Mouse (Mus musculus) heart, adult 8-10 months (tissue): ENCODE data around the gene Sumo2. TPM values are rescaled to one million over a fixed set of nuclear protein-coding genes. Genes with fewer than 3 reads are reported as not detected.
"Not testable (repeated sequence)": the region's sequence is repeated elsewhere in the genome, so short reads cannot be mapped to it uniquely, and the experiment has no call there.

Experiments
- DNase-seq: peaks from one replicate; pipeline ENCODE4 v3.0.0; 2022; ENCODE audit warnings: low spot score
- total RNA-seq, 4 experiments: library from RNA; stranded (reverse); gene quantifications; 2 replicates each; pipeline ENCODE4 v1.2.4; 2022

The Sumo2 gene
- total RNA-seq, 4 experiments from 2014 or later, result 166 to 179 (median 176) TPM

DNA sequence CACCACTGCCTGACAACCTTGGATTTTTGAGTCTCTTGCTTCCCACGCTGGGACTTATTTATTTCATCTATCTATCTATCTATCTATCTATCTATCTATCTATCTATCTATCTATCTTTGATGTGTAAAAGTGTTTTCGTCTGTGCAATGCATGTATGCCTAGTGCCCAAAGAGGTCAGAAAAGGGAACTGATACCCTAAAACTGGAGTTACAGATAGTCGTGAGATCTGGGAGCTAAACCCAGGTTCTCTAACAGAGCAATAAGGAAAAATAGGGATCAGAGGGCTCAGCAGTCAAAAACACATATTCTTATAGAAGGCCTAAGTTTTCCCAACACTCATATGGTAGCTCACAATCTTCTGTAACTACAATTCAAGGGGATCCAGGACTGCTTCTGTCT lies 16.5 kb downstream of the Sumo2 start:
- DNase-seq, result no peak

GRCm38 (mm10) chr11:115518693-115519092 lies 17.4 kb downstream of the Sumo2 start:
- DNase-seq, result no peak

- no peak for DNase-seq
Measured at GRCm38 (mm10) chr11:115516942-115517341, 19.1 kb downstream of the Sumo2 start.

GRCm38 (mm10) chr11:115515021-115515420 lies 21.1 kb downstream of the Sumo2 start:
- no peak for DNase-seq

- peak; percentile 100 for DNase-seq
Measured at GRCm38 (mm10) chr11:115514238-115514663, 21.8 kb downstream of the Sumo2 start, which contains the start of gene Jpt1. Gene Jpt1 (minus strand): TSS chr11:115514387.

DNA sequence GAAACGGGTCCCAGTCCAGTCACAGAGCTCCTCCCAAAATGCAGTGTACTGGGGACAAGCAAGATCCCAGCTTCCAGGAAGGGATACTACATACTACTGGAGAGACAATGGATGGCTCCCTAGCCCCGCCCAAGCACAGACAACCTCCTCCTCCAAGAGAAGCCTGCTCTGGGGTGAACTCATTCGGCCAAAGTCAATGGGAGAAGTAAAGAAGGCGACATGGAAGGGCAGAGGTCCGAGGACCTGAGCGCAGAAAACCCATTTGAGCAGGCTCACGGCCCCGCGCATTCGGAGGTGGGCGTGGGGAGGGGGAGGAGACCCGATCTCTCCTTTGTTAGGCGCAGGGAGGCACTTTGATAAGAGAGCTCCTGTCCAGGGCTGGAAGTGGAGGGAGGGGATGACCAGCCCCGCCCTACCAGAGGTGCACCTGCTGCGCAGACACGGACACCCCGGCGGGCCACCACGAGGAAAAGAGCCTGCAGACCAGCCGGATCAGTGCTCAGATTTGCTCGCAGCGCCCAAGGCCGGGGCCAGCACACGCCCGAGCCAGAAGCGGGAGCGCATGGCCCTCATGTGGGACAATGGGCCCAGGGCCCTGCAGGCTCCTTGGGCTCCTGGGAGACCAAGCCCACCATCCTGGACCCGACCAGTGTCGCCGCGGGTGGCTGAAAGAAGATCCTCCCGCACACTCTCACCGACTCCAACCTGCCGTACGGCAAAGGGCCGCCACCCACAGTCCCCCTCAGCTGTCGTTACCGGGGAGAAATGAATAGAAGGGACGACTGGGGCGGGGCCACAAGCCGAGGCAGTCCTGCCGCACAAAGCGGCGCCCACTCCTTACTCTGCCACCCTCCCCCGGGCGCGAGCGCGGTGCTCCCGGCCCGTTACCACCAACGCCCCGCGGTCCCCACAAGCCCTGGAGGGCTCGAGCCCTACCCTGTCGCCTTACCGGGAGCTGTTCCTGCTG lies 22.5 kb downstream of the Sumo2 start:
- peak; percentile 40 for DNase-seq

GRCm38 (mm10) chr11:115512407-115513183 lies 23.5 kb downstream of the Sumo2 start:
- DNase-seq, result peak; percentile 40

GRCm38 (mm10) chr11:115512004-115512403 lies 24.1 kb downstream of the Sumo2 start:
- no peak for DNase-seq

- DNase-seq, result no peak
Measured at GRCm38 (mm10) chr11:115511121-115511520, 25.0 kb downstream of the Sumo2 start.

GRCm38 (mm10) chr11:115510507-115510888 lies 25.6 kb downstream of the Sumo2 start:
- no peak for DNase-seq

GRCm38 (mm10) chr11:115509773-115510506 lies 26.1 kb downstream of the Sumo2 start:
- DNase-seq, result no peak

GRCm38 (mm10) chr11:115508061-115508460 lies 28.0 kb downstream of the Sumo2 start:
- DNase-seq, result no peak

- DNase-seq, result no peak
Measured at GRCm38 (mm10) chr11:115506586-115506985, 29.5 kb downstream of the Sumo2 start.

DNA sequence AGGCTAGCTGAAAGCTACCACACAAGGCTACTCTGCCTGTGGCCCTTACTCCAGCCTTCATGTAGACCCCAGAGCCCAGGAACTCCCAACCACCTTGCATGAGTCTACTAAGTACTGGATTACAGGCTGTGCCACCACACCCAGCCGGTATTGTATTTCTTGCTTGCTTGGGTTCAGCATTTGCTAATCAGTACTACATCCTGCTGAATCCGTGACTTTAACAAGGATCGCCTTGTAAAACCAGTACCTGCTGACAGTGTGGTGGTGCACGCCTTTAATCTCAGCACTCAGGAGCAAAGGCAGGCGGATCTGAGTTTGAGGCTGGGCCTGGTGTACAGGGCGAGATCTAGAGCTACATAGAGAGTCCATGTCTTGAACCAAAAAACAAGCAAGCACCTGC lies 33.4 kb downstream of the Sumo2 start:
- no peak for DNase-seq

DNA sequence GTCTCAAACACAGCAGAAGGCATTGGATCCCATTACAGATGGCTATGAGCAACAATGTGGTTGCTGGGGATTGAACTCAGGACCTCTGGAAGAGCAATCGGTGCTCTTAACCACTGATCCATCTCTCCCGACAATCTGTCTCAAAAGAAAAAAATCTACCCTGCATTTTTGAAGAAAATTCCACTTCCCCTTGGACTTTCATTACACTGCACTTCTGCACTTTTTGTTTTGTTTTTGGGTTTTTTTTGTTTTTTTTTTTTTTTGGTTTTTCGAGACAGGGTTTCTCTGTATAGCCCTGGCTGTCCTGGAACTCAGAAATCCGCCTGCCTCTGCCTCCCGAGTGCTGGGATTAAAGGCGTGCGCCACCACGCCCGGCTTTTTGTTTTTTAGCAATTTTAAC lies 39.5 kb downstream of the Sumo2 start:
- not testable (repeated sequence) for DNase-seq

GRCm38 (mm10) chr11:115492387-115492786 lies 43.7 kb downstream of the Sumo2 start:
- no peak for DNase-seq

- DNase-seq, result peak; percentile 71
Measured at GRCm38 (mm10) chr11:115491356-115492083, 44.6 kb downstream of the Sumo2 start, which contains the start of gene Nt5c. Gene Nt5c (minus strand): TSS chr11:115491862.

- DNase-seq, result no peak
Measured at GRCm38 (mm10) chr11:115490441-115491355, 45.4 kb downstream of the Sumo2 start.

DNA sequence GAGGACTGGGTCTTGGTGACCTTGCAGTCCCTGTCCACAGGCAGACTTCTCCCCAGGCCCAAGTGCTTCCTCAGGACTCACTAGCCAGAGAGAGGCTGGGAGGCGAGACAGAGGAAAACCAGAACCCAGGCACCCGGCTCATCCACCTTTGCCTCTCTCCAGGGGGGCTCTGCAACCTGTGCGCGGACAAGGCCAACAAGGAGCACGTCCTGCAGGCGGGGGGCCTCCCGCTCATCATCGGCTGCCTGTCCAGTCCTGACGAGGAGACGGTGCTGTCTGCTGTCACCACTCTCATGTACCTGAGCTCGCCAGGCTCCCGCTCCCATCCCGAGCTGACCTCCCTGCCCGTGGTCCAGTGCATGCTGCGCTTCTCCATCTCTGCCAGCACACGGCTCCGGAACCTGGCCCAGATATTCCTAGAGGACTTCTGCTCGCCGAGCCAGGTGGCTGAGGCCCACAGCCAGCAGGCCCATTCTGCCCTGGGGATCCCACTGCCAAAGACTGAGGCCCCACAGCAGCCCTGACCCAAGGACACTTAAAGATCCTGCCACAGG lies 47.4 kb downstream of the Sumo2 start:
- no peak for DNase-seq
